Mouse (Mus musculus) cerebellum, postnatal 4 days (tissue): ENCODE results near the gene Jph2.
A peak's percentile ranks its signal among the peaks of the same experiment; 100 is the strongest.

Experiments used
- DNase-seq, 2 experiments: peaks; one replicate each; pipeline ENCODE4 v3.0.0; 2022; ENCODE audit warnings: low spot score in 2 of 2, mixed read lengths in 1 of 2

Jph2 gene

DNA sequence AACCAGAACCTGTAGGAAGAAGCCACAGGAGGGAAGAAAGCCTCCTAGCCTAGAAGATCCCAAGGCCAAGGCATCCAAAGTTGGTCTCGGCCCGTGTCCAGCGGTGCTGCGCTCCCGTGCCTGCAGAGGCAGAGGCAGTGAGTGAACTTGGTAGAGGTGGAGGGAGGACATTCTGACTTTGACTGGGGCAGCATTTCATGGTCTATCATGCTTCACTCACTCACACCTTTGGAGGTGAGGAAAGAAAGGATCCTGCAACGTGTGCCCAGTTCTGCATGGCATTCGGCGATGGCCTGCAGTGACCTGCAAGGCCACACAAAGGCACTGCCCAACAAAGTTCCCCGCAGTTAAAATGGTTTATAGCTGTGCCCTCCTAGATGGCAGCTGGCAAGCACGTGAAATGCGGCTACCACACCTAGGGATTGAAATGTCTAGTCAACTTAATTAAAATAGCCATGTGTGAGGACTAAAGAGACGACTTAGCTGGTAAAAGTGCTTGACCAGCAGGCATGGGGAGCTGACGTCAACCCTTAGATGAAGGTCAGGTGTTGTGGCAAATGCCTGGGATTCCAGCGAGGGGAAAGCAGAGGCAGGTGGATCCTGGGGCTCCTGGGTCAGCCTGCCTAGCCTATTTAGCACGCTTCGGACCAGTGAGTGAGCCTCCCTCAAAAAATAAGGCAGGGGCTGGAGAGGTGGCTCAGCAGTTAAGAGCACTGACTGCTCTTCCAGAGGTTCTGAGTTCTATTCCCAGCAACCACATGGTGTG lies 36.8 kb downstream of the Jph2 start:
- no peak for DNase-seq

DNA sequence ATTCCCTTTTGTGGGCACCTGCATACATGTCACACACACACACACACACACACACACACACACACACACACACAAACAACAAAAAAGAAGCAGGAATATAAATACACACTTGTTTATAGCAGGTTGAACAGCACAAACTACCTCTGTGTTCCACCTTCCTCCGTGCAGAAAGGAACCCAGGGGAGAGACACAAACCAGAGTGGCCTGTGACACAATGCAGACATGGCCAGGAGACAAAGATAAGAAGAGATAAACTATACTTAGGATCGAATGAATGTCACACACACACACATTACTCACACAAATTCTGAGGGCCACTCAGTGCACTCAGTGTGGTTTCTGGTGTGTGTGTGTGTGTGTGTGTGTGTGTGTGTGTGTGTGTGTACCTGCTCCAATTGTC lies 38.5 kb downstream of the Jph2 start:
- DNase-seq: no peak

DNA sequence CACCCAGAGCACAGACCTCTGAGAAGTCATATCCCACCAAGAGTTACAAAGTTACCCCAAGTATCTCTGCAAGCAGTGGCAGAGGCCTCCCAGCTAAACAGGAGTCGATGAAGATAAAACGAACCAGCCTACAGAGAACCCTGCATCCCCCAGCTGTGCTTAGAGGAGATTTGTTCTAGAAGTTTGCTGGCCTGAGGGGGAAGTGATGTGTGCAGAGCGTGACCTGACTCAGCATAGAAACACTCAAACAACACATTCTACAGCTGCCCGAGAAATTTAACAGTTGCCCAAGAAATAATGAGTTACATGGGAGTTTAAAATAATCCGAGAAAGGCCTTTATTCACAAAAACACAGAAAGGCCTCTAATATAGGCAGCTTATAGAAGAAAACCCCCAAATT lies 39.1 kb downstream of the Jph2 start:
- DNase-seq: no peak

DNA sequence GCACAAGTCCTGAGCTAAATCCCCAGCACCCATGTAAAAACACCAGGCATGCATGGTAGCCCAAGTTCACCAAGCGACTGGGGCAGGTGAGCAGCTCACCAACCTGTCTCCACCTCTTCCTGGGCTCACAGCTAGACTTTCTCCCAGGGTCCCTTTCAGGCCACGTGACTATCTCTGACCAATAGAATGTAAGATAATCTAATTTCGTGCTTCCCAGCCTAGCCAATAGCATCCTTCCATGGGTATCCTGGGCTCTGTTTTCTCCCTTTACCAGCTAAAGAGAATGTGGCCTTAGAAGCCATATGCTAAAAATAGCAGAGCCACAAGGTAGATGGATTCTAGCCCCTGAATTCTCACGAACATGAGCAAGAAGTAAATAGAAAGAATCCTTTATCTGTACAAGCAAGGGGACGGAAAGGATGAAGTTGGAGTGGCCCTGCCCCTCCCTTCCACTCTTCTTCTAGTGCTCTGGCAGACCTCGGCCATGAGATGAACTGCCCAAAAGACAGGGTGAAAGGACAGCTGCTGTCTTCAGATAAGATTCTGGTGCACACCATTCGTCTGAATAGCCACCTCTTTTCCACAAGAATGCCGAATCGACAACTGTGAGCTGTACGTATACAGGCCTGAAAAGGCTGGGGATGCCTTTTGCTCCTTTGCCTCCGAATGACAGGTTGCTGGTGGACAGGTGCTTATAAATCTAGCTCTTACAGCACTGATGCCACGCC lies 41.5 kb downstream of the Jph2 start:
- DNase-seq: no peak

DNA sequence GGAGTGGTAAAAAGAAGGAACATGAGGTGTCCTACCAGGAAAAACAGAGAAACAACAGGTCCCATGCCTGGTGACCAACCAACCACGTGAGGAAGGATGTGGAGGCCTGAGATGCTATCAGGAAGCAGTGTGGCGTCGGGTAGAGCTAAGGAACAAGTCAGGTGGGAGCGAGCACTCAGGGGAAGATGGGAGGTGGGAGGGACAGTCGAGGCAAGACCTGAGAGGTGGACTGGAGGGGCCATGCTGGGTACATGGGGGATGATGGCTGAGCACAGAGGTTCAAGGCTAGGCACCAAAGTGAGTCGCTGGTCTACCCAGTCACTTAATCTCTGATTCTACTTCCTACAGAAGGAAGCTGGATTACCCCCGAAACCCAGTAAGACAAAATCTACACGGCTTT lies 42.1 kb downstream of the Jph2 start:
- no peak for DNase-seq

DNA sequence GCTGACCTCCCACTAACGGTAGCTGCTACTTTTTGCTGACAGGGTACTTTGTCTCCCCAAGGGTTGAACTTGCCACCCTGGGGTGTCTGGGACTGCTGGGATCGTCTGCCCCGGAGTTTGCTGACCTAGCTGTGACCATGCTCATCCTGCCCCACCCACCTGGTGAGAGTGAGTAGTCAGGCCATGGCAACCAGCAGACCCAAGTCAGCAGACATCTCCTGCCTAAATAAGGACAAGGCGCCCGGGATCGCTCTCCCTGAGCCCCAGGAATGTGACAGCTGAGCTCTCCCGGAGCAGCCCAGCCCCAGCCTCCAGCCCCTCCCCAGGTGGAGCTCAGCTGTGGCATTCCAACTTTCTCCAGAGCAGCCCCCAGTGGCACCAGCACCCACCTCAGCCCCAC lies 44.1 kb downstream of the Jph2 start:
- DNase-seq: no peak

DNA sequence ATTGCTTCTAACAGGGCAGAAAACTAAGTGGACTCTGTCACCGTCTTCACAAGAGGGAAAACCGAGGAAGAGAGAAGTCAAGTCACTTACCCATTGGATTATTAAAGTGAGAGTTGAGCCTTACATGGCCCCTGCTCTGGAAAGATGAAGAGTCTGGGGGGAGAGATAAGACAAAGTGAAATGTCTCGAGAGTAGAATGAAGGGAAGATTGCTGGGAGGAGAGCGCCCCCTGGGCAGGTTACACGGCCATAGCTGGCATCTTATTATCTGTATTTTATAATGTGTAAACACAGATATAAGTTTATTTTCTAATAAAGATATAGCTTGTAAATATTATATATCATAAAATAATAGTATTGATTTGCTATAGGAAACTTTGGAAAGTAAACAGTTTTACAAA lies 47.4 kb downstream of the Jph2 start:
- no peak for DNase-seq

DNA sequence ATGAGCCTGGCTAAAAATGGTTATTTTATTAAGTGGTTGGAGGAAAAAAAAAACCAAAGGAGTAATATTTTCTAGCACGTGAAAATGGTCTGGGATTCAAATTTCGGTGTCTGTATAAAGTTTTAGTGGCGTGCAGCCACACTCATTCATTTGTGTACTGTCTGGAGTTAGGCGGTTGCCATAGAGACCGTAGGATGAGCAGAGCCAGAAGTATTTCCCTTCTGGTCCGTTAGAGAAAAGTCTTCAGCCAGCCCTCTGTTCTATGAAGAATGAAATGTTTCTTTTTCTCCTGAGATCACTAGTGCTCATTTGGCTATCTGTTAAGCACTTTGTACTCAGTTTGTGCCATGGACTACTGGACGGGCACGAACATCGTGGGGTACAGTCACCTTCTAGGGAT lies 48.4 kb downstream of the Jph2 start:
- no peak for DNase-seq

DNA sequence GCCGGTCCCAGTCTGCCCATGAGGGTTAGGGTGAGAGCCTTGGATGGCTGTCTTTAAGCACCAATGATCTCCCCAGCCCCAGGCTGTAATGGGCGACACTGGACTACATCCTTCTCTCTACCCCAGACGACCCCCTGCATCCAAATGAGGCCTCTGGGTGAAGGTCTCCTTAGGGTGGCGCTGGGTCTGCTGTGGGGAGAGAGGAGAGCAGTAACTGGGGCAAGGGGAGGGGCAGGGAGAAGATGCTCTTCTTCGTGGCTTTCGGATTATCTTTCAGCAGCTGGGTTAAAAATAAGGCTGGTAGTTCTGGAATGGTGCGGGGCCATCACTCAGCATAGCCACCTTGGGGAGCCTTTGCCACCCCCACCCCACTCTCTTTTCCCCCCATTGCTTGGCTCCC lies 49.1 kb downstream of the Jph2 start:
- DNase-seq: no peak

DNA sequence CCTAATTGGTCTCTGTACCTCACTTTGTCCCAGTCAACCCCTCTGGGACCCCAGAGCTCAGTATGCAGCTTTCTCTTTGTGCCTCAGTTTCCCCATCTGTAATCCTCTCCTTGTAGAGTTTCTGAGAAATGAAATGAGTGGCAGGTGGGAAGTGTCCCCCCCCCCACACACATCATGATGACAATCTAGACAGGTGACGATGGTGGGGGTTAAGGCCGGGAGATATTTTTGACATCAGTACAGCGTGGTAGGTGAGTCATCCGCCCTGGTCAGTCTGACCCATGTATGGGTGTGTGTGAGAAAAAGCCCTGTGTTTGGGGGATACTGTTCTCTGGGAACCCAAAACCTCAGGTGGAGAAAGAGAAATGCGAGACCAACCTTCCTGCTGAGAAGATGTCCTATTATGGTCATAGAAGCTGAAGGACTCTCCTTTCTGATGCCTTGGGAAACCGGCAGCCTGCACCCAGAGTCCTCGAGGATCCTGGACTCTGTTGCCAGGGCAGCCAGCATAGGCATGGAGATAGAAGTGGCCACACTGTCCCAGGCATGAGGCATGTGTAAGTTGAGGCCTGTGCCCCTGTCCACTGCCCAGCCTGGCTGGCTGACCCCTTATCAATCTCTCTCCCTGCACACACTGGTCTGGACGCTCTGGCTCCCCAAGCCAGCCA lies 50.1 kb downstream of the Jph2 start:
- no peak for DNase-seq

DNA sequence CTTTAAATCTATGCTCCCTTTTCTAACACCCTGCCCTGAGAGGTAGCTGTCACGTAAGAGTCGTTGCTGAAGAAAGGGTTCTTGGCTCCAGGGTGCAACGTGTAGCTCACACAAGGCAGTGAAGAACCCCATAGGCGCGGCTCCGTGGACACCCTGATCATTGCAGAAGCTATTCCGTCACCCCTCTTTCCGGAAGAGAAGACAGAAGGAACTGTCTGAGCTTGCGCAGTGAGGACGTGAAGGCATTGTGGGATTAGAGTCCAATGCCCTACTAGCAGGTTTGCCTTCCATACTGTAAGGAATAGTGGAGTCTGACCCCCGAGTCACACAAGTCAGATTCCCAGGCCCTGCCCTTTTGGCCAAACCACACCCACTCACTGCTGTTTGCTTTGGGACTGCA lies 51.3 kb downstream of the Jph2 start:
- DNase-seq: no peak

DNA sequence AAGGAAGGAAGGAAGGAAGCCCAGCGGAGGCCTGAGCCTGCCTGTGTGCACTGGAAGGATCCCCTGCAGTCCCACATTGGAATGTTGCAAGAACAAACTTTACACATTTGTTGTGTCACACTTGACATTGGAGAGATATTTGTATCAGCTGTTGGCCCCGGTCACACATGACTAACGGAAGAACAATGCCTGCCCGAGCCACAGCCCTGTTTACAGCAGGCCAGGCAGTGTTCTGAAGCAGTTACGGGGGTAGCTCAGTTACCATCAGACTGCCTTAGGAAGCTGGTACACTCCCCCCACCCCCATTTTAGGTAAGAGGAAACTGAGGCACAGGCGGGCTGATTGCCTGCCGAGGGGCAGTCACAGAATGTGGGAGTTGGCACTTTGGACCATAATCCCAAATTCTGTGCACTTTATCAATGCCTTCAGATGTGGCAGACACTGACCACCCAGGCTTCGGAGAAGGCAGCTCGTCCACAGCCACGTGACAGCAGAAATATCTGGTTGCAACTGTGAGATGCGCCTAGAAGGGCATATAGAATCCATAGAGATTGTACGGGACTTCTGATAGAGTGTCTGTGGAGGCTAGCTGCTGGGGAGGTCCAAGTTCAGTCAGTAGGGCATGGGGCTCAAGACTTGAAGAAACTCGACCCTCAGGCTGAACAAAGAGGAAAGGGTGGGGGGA lies 52.7 kb downstream of the Jph2 start:
- no peak for DNase-seq

DNA sequence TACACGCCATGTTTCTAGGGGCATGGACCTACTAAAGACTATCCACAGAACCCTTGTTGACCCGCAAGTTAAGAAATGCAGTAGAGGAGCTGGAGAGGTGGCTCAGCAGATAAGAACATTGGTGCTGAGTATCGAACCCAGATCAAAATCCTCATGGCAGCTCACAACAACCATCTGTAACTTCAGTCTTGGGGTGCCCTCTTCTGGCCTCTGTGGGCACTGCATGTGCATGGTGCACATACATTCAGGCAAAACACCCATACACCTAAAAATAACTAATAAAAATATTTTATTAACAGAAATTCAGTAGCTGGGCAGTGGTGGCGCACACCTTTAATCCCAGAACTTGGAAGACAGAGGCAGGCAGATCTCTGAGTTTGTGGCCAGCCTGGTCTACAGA lies 54.1 kb downstream of the Jph2 start:
- peak in 1 of 2 experiments; percentile 49 for DNase-seq

DNA sequence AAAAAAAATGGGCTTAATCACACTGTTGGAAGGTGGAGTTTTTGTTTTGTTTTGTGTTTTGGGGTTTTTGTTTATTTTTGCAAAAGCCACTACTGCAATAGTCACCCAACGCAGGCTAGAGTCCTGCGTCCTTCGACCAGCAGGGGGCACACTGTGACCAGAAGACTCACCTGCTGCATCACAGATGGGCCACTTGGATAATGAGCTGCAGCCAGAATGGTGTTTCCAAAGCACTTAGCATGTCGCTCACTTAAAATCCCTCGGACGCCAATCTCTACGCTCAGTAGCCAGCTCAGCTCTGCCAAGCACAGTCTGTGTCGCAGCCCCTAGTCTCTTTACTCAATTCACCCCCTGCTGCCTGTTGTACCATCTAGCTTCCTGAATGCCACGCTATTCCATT lies 57.5 kb downstream of the Jph2 start:
- DNase-seq: peak; percentile 56 to 67

DNA sequence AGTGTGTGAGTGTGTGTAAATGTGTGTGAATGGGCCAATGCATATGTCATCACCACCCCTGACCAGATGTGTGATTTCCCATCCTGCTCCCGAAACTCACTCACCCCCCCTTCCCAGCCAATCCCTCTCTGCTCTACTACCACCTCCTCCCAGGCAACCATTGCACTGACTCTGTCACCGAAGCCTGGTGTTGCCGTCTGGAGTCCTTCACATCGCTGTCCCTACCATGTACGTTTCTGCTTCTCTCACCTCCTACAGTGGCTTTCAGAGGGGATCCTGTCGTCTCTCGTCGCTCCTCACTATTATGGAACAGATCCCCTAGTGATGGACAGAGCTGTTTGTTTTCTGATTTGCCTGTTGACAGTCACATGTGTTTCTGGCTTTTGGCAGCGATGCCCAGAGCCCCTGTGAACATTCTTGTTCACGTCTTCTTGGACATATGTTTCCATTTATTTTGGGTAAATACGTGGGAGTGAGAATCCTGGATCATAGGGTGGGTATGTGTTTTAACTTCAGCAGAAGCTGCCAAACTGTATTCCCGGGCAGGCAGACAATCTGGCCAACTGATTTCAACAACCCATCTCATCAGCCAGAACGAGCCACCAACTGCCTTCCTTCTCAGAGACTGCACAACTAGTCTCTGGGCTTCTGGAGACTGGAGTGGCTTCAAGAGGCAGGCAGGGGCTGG lies 65.3 kb downstream of the Jph2 start:
- DNase-seq: no peak

DNA sequence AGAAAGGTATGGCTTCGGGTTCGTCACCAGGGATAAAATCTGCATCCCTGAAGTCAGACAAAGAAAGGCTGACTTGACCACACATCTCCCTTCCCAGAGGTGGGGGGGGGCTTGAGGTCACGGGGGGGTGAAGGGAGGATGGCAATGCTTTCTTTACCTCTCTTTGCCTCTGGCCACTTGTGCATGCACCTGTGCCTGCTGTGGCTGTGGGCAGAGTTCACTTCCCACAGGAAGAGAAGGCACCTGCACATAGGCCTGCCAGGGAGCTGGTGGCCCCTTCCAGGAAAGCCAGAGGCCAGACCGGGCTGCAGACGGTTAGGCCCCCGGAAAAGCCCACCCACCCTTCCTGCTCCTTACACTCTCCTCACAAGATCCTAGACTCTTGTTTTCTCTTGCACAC lies 66.4 kb downstream of the Jph2 start:
- no peak for DNase-seq

DNA sequence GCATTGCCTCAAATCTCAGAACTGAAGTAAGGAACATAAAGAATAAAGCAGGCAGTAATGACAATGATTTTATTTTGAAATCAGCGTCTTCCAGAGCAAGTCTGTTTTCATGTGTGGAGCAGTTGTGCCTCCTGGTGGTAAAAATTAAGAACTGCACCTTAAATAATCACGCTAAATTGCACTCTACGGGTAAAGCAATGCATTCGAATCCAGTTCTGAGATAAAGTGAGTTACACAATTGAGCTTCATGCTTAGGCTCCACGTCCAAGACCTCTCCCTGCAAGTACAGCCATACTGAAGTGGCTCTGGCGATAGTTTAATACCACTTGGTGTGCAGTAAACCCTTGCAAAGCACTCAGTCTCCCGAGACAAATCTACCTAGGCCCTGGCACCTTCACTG lies 67.1 kb downstream of the Jph2 start:
- peak in 1 of 2 experiments; percentile 39 for DNase-seq

DNA sequence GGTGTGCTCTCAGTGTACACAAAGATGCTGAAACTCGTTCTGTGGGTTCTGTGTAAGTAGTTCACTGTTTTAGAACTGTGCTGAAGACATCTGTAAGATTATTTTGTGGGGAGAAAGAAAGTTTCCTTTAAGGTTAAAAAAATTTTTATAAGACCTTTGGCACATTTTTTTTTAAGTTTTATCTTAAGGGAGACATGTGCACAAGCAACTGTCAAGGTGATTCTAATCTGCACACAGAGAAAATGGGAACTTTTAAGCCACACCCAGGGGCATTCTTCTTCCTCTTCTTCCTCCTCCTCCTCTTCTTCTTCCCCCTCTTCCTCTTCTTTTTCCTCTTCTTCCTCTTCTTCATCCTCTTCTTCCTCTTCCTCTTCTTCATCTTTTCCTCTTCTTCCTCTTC lies 74.6 kb downstream of the Jph2 start:
- DNase-seq: no peak

DNA sequence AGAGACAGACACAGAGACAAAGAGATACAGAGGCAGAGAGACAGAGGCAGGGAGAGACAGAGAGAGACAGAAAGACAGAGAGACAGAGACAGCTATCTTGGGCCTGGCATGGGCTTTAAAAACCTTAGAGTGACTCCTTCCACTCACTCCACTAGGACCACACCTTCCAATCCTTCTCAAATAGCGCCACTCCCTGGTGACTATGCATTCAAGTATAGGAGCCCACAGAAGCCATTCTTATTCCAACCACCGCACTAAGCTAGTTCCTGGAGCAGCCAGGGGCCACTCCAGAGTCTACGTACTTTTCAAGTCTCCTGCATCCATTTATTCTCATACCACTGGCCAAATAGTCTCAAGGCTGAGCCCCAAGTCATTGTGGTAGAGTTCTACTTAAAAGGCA lies 79.0 kb downstream of the Jph2 start:
- DNase-seq: no peak

DNA sequence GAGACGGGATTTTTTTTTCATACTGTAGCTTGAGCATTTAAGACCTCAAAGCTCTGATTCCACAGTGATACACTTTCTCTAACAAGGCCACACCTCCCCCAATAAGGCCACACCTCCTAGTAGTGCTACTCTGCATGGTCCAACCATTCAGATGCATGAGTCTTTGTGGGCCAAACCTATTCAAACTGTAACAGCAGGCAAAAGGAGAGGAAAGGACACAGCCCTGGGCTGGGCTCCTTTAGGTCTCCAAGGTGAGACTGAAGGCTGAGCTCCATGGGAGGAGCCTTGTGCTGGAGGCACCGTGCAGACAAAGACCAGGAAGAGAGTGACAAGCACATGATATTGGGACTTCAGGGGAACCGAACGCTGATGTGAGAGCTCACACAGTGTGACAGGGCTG lies 80.5 kb downstream of the Jph2 start:
- no peak for DNase-seq

DNA sequence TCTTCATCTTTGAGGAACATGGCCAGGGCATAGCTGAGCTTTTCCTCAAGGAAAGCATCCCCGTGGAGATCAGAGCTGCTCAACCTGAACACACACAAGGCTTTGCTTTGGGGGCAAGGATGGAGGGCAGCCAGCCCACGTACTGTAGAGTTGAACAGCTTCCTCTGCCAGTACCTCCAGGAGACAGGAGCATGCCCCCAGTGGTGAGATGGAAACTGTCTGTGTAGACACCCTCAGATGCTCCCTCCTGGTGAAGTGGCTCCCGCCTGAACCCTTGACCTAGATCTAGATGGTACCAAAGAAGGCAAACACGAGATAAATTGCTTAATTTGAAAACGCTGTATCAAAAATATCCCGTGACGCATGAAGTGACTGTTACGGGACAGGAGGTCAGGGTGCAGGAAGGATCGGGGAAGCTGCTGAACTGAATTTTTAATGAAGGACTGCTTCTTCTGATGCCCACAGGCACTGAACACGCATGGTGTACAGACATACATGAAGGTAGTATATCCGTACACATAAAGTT lies 87.6 kb downstream of the Jph2 start:
- DNase-seq: no peak

DNA sequence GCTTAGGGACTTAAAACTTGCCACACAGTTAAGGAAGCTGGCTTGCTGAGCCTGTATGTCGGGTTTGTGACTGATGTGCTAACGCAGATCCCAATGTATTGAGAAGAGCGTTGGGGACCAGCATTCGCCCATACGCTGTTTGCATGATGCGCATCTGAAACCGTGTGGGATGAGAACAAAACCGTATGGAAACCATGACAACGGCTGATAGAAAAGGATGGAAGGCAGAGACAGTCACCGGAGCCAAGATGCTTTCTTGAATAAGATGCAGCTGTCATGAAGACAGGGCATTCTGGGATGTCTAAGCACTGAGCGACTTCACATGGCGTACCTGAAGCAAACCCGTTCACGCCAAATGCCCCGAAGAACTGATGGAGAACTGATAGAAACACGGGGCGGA lies 88.4 kb downstream of the Jph2 start:
- no peak for DNase-seq
